8 mouse cellular contexts compared by ENCODE assay signal in genomic region chr4:148131497-148132081, GRCm38 (mm10). TPM values are rescaled to one million over a fixed set of nuclear protein-coding genes. Genes with fewer than 3 reads are reported as not detected.
A peak's percentile ranks its signal among the peaks of the same experiment; 100 is the strongest.
DNase-seq lines count a peak whose midpoint lies in the region; ATAC-seq lines count a peak whose summit lies in the region.

No protein-coding gene starts in this region.

- H3K4me1 ChIP-seq in kidney, embryonic 16.5 days (ENCODE audit: insufficient read depth, low read length): peaks cover 7% of the 10 kb centered on the region; the same call in 1 of the 2 replicates
- H3K4me1 ChIP-seq in hindbrain, embryonic 14.5 days (replicated peaks; ENCODE audit: control insufficient read depth, insufficient read depth, low read length): peaks cover 26% of the 10 kb centered on the region
- H3K4me1 ChIP-seq in neural tube, embryonic 11.5 days (ENCODE audit: control insufficient read depth, insufficient read depth, low read length): peaks cover 14% of the 10 kb centered on the region

- ATAC-seq in kidney, embryonic 16.5 days (ENCODE audit: low FRiP score, low TSS enrichment): peak; percentile 73; the same call in 1 of the 2 replicates
- ATAC-seq in hindbrain, embryonic 14.5 days (ENCODE audit: low FRiP score): peak; percentile 59; the same call in 1 of the 2 replicates
- peak; percentile 84 for ATAC-seq in neural tube, embryonic 11.5 days (ENCODE audit: insufficient read depth, low FRiP score, low TSS enrichment)

- H3K27ac ChIP-seq in kidney, embryonic 16.5 days (ENCODE audit: low read length): no peak overlapping the region
- peak overlapping the region; percentile 98 for H3K27ac ChIP-seq in hindbrain, embryonic 14.5 days
- peak overlapping the region; percentile 99 for H3K27ac ChIP-seq in neural tube, embryonic 11.5 days (ENCODE audit: low read depth, low read length)

- H3K4me3 ChIP-seq in kidney, embryonic 16.5 days (ENCODE audit: low read length): peak overlapping the region; percentile 72
- H3K4me3 ChIP-seq in hindbrain, embryonic 14.5 days (replicated peaks; ENCODE audit: low read length): peak overlapping the region; percentile 69
- H3K4me3 ChIP-seq in neural tube, embryonic 11.5 days (ENCODE audit: low read depth, low read length): peak overlapping the region; percentile 63

- no peaks in the 10 kb centered on the region for H3K36me3 ChIP-seq in kidney, embryonic 16.5 days (ENCODE audit: insufficient read depth, low read length)
- H3K36me3 ChIP-seq in hindbrain, embryonic 14.5 days (replicated peaks; ENCODE audit: control insufficient read depth, insufficient read depth): no peaks in the 10 kb centered on the region
- H3K36me3 ChIP-seq in neural tube, embryonic 11.5 days (ENCODE audit: control insufficient read depth, insufficient read depth, low read length): no peaks in the 10 kb centered on the region

- H3K4me2 ChIP-seq in kidney, embryonic 16.5 days (replicated peaks; ENCODE audit: low read depth, low read length): peak overlapping the region; percentile 98
- H3K4me2 ChIP-seq in hindbrain, embryonic 14.5 days (replicated peaks): peak overlapping the region; percentile 84
- H3K4me2 ChIP-seq in neural tube, embryonic 11.5 days (ENCODE audit: low read depth): peak overlapping the region; percentile 92

- H3K27me3 ChIP-seq in kidney, embryonic 16.5 days (ENCODE audit: insufficient read depth, low read length): peaks cover 40% of the 10 kb centered on the region
- no peaks in the 10 kb centered on the region for H3K27me3 ChIP-seq in hindbrain, embryonic 14.5 days (ENCODE audit: control insufficient read depth, insufficient read depth, low read length)
- peaks cover 13% of the 10 kb centered on the region; the same call in 1 of the 2 replicates for H3K27me3 ChIP-seq in neural tube, embryonic 11.5 days (ENCODE audit: control insufficient read depth, insufficient read depth, low read length)

- DNase-seq in kidney, postnatal 14 days: no peak
- DNase-seq in embryo, embryonic 11.5 days (ENCODE audit: low read depth, low spot score): peak; percentile 75
- peak; percentile 65 for DNase-seq in hindbrain, embryonic 14.5 days (ENCODE audit: low spot score)
- DNase-seq in neural tube, embryonic 11.5 days (ENCODE audit: low spot score): peak; percentile 88
- no peak for DNase-seq in thymus, postnatal 36 days
- no peak for DNase-seq in left cerebral cortex, postnatal 25 days (ENCODE audit: low spot score in 2 of 2)
- DNase-seq in thymus, postnatal 0 days (ENCODE audit: low spot score): no peak

- WGBS in kidney, embryonic 16.5 days: under 1% methylated on average over 21 of the region's 21 CpGs
- WGBS in hindbrain, embryonic 14.5 days: 1% methylated on average over 21 of the region's 21 CpGs
- under 1% methylated on average over 20 of the region's 21 CpGs for WGBS in neural tube, embryonic 11.5 days

- H3K9ac ChIP-seq in kidney, embryonic 16.5 days (replicated peaks; ENCODE audit: low read length): peak overlapping the region; percentile 61
- peak overlapping the region; percentile 97 for H3K9ac ChIP-seq in hindbrain, embryonic 14.5 days
- H3K9ac ChIP-seq in neural tube, embryonic 11.5 days (ENCODE audit: low read length): peak overlapping the region; percentile 58

- intact Hi-C loops in left cerebral cortex, postnatal 25 days (cut with DNase I): no loop called here

- no peaks in the 10 kb centered on the region for H3K9me3 ChIP-seq in kidney, embryonic 16.5 days (ENCODE audit: low read length)
- H3K9me3 ChIP-seq in hindbrain, embryonic 14.5 days (ENCODE audit: control insufficient read depth, low read length): no peaks in the 10 kb centered on the region
- H3K9me3 ChIP-seq in neural tube, embryonic 11.5 days (ENCODE audit: control insufficient read depth, low read length): 0 out of 2 replicates have a peak, but pooled peaks cover 2% of the 10 kb centered on the region

RNA-seq across cellular contexts. Expression of gene Draxin, which starts 1.1 kb away (rescaled TPM):
- 0.28 and 0.29 TPM in 2 replicates for polyA plus RNA-seq in kidney, embryonic 16.5 days (2015; fragmentation: Nextera tagmentation; extraction: Ambion mirVana)
- polyA plus RNA-seq in hindbrain, embryonic 14.5 days (2014; fragmentation: Nextera tagmentation; extraction: Ambion mirVana): 16.9 and 17.4 TPM in 2 replicates
- 9.8 and 10.5 TPM in 2 replicates for polyA plus RNA-seq in neural tube, embryonic 11.5 days (2014; fragmentation: Nextera tagmentation; extraction: Ambion mirVana)
- under 1 TPM; 0.28 to 0.37 TPM for total RNA-seq in left cerebral cortex, postnatal 25 days (2021)
- not detected in 2 replicates for polyA plus RNA-seq in thymus, postnatal 0 days (2015; fragmentation: Nextera tagmentation; extraction: Ambion mirVana)

RNA-seq across cellular contexts. Expression of gene Mad2l2, which starts 1.4 kb away (rescaled TPM):
- 70.3 and 74.8 TPM in 2 replicates for polyA plus RNA-seq in kidney, embryonic 16.5 days (2015; fragmentation: Nextera tagmentation; extraction: Ambion mirVana)
- 114 and 124 TPM in 2 replicates for polyA plus RNA-seq in hindbrain, embryonic 14.5 days (2014; fragmentation: Nextera tagmentation; extraction: Ambion mirVana)
- polyA plus RNA-seq in neural tube, embryonic 11.5 days (2014; fragmentation: Nextera tagmentation; extraction: Ambion mirVana): 71.7 and 78.3 TPM in 2 replicates
- 10 to 100 TPM; 11.2 to 14.9 TPM for total RNA-seq in left cerebral cortex, postnatal 25 days (2021)
- polyA plus RNA-seq in thymus, postnatal 0 days (2015; fragmentation: Nextera tagmentation; extraction: Ambion mirVana): 42.1 and 46.1 TPM in 2 replicates

RNA-seq across cellular contexts. Expression of gene Fbxo6, which starts 20.4 kb away (rescaled TPM):
- polyA plus RNA-seq in kidney, embryonic 16.5 days (2015; fragmentation: Nextera tagmentation; extraction: Ambion mirVana): 22.0 and 22.2 TPM in 2 replicates
- 18.1 and 18.3 TPM in 2 replicates for polyA plus RNA-seq in hindbrain, embryonic 14.5 days (2014; fragmentation: Nextera tagmentation; extraction: Ambion mirVana)
- 11.7 and 13.9 TPM in 2 replicates for polyA plus RNA-seq in neural tube, embryonic 11.5 days (2014; fragmentation: Nextera tagmentation; extraction: Ambion mirVana)
- 10 to 100 TPM; 26.9 to 28.0 TPM for total RNA-seq in left cerebral cortex, postnatal 25 days (2021)
- polyA plus RNA-seq in thymus, postnatal 0 days (2015; fragmentation: Nextera tagmentation; extraction: Ambion mirVana): 36.2 and 37.7 TPM in 2 replicates

RNA-seq across cellular contexts. Expression of gene Fbxo44, which starts 28.7 kb away (rescaled TPM):
- 19.8 and 20.6 TPM in 2 replicates for polyA plus RNA-seq in kidney, embryonic 16.5 days (2015; fragmentation: Nextera tagmentation; extraction: Ambion mirVana)
- 98.6 and 101 TPM in 2 replicates for polyA plus RNA-seq in hindbrain, embryonic 14.5 days (2014; fragmentation: Nextera tagmentation; extraction: Ambion mirVana)
- polyA plus RNA-seq in neural tube, embryonic 11.5 days (2014; fragmentation: Nextera tagmentation; extraction: Ambion mirVana): 59.6 and 60.8 TPM in 2 replicates
- 100 to 1,000 TPM; 133 to 134 TPM for total RNA-seq in left cerebral cortex, postnatal 25 days (2021)
- 10.2 and 10.9 TPM in 2 replicates for polyA plus RNA-seq in thymus, postnatal 0 days (2015; fragmentation: Nextera tagmentation; extraction: Ambion mirVana)

RNA-seq across cellular contexts. Expression of gene Fbxo2, which starts 28.8 kb away (rescaled TPM):
- 1.8 and 2.3 TPM in 2 replicates for polyA plus RNA-seq in kidney, embryonic 16.5 days (2015; fragmentation: Nextera tagmentation; extraction: Ambion mirVana)
- polyA plus RNA-seq in hindbrain, embryonic 14.5 days (2014; fragmentation: Nextera tagmentation; extraction: Ambion mirVana): 13.1 and 14.0 TPM in 2 replicates
- 1.3 and 2.8 TPM in 2 replicates for polyA plus RNA-seq in neural tube, embryonic 11.5 days (2014; fragmentation: Nextera tagmentation; extraction: Ambion mirVana)
- total RNA-seq in left cerebral cortex, postnatal 25 days (2021): 10 to 100 TPM; 86.8 to 87.2 TPM
- 0.71 and 1.1 TPM in 2 replicates for polyA plus RNA-seq in thymus, postnatal 0 days (2015; fragmentation: Nextera tagmentation; extraction: Ambion mirVana)

Comparison
In these comparisons a context has a peak if more than half of its experiments do, and no peak if none do; other contexts are left out.
1. DNase-seq: peak in embryo, embryonic 11.5 days (single experiment), hindbrain, embryonic 14.5 days (single experiment) and neural tube, embryonic 11.5 days (single experiment); none in kidney, postnatal 14 days (single experiment), thymus, postnatal 36 days (0 of 2), left cerebral cortex, postnatal 25 days (0 of 2) and thymus, postnatal 0 days (single experiment).
2. Peak in every context shown above with its lines, with median percentiles within 50 percentile points of each other: ATAC-seq, H3K4me2 ChIP-seq, H3K4me3 ChIP-seq and H3K9ac ChIP-seq.